Comparison of ENCODE assay signal across 12 mouse cellular contexts in the genomic region with DNA sequence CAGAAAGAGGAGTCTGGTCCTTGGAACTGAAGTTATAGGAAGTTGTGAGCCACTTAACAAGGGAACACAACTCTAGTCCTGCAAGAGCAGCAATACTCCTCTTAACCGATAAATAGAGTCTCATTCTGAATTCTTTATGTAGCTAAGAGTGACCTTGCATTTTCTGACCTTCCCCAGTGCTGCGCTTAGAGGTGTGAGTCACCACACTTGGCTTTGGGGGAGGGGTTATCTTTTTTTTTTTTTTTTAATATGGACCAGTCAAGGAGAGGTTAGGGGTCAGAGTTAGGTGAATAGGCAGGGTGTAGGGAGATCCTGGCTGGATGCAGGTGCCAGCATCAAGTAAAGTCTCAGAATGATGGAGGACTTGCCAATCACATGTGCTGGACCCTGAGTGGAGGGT.
"Had no signal": no experiment of that assay in that cellular context is flagged by ENCODE, and none has a peak within 500 bp of the region (broad histone marks: within the 10 kb centered on the region; RNA-seq: fewer than 3 reads in every experiment).

No protein-coding gene starts in this region.

- H3K36me3 ChIP-seq: liver, embryonic 12.5 days; neural tube, embryonic 15.5 days had no signal

- H3K4me1 ChIP-seq: limb, embryonic 15.5 days had no signal

- ATAC-seq: liver, embryonic 12.5 days had no signal

- H3K9ac ChIP-seq: limb, embryonic 15.5 days; liver, embryonic 12.5 days; lung, embryonic 14.5 days; neural tube, embryonic 15.5 days had no signal

- DNase-seq: kidney, postnatal 25 days; layer of hippocampus, adult 9-11 months; layer of hippocampus, postnatal 36 days; lung, embryonic 14.5 days; lung, postnatal 14 days; midbrain, embryonic 14.5 days; thymus, adult 18-20 months; thymus, postnatal 14 days had no signal

- H3K4me3 ChIP-seq: limb, embryonic 15.5 days; liver, embryonic 12.5 days; myocyte; neural tube, embryonic 15.5 days had no signal

- H3K27ac ChIP-seq: limb, embryonic 15.5 days; liver, embryonic 12.5 days; neural tube, embryonic 15.5 days had no signal

- H3K9me3 ChIP-seq: limb, embryonic 15.5 days; liver, embryonic 12.5 days; neural tube, embryonic 15.5 days had no signal

- H3K4me2 ChIP-seq: limb, embryonic 15.5 days; liver, embryonic 12.5 days; lung, embryonic 14.5 days; neural tube, embryonic 15.5 days had no signal

- H3K27me3 ChIP-seq: limb, embryonic 15.5 days; liver, embryonic 12.5 days; neural tube, embryonic 15.5 days had no signal
